ENCODE assay signal across 28 mouse cellular contexts in genomic region chr12:117903671-117904070, GRCm38 (mm10).
DNase-seq lines count a peak whose midpoint lies in the region; ATAC-seq and TF ChIP-seq lines count a peak whose summit lies in the region.
"Had no signal": no experiment of that assay in that cellular context is flagged by ENCODE, and none has a peak within 500 bp of the region (broad histone marks: within the 10 kb centered on the region; RNA-seq: fewer than 3 reads in every experiment).

No protein-coding gene starts in this region.

- no peak overlapping the region for H3K27ac ChIP-seq in left cerebral cortex, adult 2 months
- H3K27ac ChIP-seq: embryonic facial prominence, embryonic 12.5 days; hindbrain, embryonic 13.5 days; liver, embryonic 15.5 days; neural tube, embryonic 15.5 days; stomach, embryonic 15.5 days had no signal

- intact Hi-C loops in left cerebral cortex, adult 2 months (cut with DNase I), result no loop called here

- ATAC-seq in monocyte, adult 5-6 weeks (replicated peaks; ENCODE audit: insufficient number of reproducible peaks, low FRiP score, low TSS enrichment, poor library complexity, severe bottlenecking), result no peak
- ATAC-seq: forebrain, embryonic 14.5 days; intestine, embryonic 16.5 days had no signal

- H3K4me3 ChIP-seq in left cerebral cortex, adult 2 months, result no peak overlapping the region
- H3K4me3 ChIP-seq: embryonic facial prominence, embryonic 12.5 days; hindbrain, embryonic 13.5 days; liver, embryonic 15.5 days; neural tube, embryonic 15.5 days; stomach, embryonic 15.5 days had no signal

- DNase-seq in frontal cortex, adult 2 months (ENCODE audit: extremely low spot score in 1 of 2, low spot score in 1 of 2), result peak; percentile 1 to 36
- DNase-seq in frontal cortex, postnatal 14 days (ENCODE audit: low spot score in 2 of 2), result no peak
- DNase-seq in left cerebral cortex, adult 18-20 months (ENCODE audit: low spot score in 2 of 2), result peak; percentile 5 to 9
- DNase-seq in left cerebral cortex, adult 2 months (ENCODE audit: extremely low spot score in 1 of 2, low spot score in 2 of 2), result no peak
- DNase-seq in brain, adult 2 months (ENCODE audit: low read depth, low spot score), result peak; percentile 71
- peak; percentile 12 to 13 for DNase-seq in layer of hippocampus, postnatal 36 days
- no peak for DNase-seq in adrenal gland, adult 2 months
- DNase-seq: adrenal gland, postnatal 10 days; cerebellum, adult 11-12 months; cerebellum, adult 9-11 months; embryo, embryonic 11 days; gastrocnemius, postnatal 25 days; heart, postnatal 36 days; kidney, adult 8-10 months; kidney, postnatal 14 days; lung, embryonic 14.5 days; lung, postnatal 14 days; midbrain, embryonic 14.5 days; retina, postnatal 1 day; thymus, postnatal 14 days had no signal

- no peak for TF ChIP-seq CTCF in left cerebral cortex, adult 2 months (IDR thresholded peaks at IDR 0.05)

Comparison
In these comparisons a context has a peak if more than half of its experiments do, and no peak if none do; other contexts are left out.
1. DNase-seq: peak in frontal cortex, adult 2 months (2 of 2), left cerebral cortex, adult 18-20 months (2 of 2), brain, adult 2 months (single experiment) and layer of hippocampus, postnatal 36 days (2 of 2); none in frontal cortex, postnatal 14 days (0 of 2), left cerebral cortex, adult 2 months (0 of 2) and adrenal gland, adult 2 months (single experiment).